Mouse (Mus musculus) lung, postnatal 10 days (tissue): Measurements from ENCODE around the gene Ttll10.

Source experiments
- DNase-seq: peaks from one replicate; pipeline ENCODE4 v3.0.0; 2021

Ttll10 gene

DNA sequence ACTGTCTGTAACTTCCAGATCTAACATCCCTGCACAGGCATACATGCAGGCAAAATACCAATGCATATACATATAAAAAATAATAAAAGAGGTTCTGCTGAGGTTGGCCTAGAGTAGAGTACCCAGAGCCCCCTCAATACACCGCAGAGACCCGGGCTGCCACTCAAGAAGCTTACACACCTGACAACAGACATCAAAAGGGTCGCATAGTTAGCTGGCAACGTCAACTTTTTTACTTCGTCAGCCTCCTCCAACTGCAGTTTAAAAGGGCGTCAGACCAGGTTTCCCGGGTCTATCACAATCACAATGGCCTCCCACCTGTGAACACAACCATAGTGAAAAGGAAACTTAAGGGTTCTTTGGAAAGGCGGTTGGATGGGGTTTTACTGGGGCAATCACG, 35.7 kb downstream of the Ttll10 start:
- no peak for DNase-seq

DNA sequence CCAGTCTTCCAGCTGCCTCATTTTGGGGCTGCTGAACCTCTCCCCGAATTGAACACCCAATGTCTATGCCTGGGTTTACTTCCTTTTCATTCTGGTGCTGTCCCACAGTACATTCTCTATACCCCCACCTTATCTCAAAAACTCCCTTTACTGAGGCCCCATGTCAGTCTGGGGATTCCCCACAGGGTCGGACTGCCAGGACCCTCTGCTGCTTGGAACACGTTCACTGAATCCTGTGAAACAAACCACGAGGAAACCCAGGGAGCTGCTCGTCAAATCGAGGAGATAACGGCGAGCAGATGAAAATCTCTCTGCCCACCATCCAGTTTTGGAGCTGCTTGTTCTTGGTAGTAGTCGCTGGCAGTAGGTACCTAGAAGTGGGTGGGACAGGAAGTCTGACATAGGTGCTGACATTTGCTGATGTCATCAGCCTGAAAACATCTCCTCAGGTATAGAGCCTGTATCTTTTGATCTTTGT, 37.2 kb downstream of the Ttll10 start:
- DNase-seq = no peak

DNA sequence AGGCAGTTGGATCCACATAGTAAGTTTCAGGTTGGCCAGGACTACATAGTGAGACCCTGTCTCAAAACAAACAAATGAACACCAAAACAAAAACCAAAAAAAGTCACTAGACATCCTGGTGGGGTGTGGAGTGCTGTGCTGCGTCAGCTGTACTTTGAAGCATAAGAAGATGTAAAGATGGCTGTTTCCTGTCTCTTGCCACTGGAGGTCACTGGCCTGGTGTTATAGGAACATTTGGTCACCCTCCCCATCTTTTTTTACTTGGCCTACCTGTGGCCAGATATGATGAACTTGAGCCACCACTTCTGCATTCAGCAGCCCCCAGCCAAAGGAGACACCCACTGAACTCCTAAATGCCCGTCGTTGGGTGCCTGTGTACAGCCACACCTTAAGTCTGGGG, 37.8 kb downstream of the Ttll10 start:
- DNase-seq = no peak

DNA sequence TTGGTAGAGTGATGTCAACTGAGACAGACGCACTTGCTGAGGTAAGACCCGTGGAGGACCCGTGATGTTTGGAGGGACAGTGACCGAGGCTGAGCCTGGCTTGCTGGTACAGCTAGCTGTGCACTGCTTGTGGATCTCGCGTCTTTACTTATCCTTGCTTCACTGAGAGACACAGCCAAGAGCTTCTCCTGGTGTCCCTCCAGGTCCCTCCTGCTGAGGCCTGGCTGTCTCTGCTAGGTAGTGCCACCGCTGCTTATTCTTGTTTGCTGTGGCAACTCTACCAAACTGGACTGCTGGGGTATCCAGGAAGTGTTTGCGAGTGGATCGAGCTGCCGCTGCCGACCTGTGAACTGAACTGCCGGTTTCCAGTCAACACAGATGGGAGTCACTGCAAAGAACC, 39.4 kb downstream of the Ttll10 start:
- no peak for DNase-seq

DNA sequence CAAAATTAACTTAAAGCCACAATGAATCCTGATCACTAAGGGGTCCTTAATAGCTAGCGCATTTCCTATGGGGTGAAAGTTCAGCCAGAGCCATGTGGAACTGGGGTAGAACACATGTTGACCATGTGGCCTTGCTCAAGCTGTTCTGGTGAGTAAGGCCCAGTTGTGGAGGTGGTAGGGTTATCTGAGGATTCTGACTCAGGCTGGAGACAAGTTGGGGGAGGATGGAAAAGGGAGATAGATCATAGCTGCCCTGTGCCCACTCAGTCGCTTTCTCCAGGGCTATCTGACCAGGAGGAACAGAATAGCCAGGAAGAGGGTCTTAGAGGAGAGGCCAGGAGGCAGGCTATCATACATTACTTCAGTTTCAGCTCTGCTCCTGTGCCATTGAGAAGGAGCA, 44.8 kb downstream of the Ttll10 start:
- no peak for DNase-seq

DNA sequence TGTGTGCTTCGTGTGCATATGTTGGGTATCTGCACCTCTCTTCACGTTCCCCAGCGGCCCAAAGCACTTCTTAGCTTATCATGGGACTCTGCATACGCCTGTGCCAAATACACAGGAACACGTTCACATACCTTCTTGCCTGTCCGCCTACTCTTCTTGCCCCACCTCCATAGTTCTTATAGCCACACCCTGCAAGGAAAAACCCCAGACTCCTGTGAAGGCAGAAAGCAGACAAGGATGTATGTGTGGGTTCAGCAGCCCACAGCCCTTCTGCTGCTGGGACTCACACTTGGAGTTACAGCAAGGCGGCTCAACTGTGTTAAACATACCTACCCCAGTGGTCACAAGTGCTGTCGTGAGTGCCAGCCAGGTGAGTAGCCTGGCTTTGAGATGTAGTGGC, 45.6 kb downstream of the Ttll10 start, which contains the start of gene Tnfrsf4:
Gene Tnfrsf4 (plus strand): TSS at position 207 of the 400 bp plus-strand sequence.
- DNase-seq = no peak

DNA sequence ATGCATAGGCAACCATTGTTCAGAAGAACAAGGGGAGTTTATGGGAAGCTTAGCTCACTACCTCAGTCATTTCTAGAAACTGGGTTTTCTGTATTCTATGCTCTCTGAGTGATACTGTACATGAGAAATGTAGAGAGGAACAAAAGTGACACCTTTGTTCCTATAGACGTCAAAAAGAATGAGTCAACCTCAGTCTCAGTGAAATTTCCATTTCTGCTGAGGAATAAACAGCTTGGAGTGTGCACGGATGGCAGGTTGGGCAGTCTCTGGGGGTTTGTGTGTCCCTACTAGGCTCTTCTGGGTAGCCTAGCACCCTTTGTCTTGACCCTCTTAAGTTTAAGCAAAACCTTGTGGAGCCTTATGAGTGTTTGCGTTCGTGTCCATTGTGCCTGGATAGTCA, 50.8 kb downstream of the Ttll10 start:
- DNase-seq = no peak

DNA sequence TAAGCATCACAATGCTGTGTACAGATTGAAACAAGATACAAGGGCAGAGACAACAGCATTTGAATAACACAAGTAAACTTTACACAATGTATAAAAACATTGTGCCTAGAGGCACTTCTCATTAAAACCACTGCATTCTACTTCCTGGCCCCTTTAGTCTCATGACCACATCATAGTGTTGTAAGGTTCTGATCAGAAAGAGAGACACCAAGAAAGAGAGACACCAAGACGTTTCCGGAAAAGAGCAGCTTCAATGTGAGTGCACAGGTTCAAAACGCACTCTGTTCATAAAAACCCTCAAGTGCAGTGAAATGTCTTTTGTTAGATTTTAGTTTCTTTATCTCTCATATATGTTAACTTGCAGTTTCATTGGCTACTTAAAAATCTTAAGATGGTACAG, 55.1 kb downstream of the Ttll10 start:
- DNase-seq = no peak

DNA sequence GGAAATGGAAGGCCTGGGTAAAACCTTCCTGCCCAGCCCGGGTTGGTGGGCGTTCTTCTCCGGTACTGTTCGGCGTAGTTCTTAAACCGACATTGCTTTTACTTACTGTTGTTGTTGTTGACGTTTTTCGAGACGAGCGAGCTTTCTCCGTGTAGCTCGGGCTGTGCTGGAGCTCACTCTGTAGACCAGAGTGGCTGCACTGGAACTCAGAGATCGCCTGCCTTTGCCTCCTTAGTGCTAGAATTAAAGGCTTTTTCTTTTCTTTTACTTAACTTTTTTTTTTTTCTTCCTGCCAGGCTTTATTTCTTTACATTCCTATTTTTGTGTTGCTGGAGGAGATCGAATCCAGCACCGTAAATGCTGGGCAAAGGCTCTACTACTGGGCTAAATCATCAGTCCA, 65.6 kb downstream of the Ttll10 start:
- DNase-seq = no peak

DNA sequence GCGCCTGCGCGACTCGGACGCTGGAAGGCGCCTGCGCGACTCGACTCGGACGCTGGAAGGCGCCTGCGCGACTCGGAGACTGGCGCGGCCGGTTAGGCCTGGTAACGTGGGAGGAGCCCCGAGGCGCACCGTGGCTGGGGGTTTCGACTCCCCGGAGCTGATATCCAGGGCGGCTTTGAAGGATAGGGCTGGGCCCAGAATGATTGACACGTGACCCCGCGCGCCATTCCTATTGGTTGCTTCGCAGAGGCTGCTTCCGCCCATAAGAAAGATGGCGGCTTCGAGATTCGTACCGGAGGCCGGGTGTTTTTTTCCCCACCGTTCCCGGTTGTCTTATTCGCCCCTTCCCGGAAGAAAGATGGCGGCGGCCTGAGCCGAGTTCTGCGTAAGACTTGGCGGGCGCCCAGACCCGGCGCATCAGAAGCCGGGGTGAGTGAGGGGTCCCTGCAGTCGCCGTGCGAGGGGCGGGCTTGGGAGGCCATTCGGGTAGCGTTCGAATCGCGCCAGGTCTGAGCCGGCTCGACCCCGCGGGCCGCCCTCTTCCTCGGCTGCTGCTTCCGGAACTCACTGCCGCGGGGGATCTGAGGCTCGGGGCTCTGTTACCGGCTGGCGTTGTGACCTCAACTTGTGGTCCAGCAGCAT, 66.2 kb downstream of the Ttll10 start:
- peak; percentile 96 for DNase-seq

DNA sequence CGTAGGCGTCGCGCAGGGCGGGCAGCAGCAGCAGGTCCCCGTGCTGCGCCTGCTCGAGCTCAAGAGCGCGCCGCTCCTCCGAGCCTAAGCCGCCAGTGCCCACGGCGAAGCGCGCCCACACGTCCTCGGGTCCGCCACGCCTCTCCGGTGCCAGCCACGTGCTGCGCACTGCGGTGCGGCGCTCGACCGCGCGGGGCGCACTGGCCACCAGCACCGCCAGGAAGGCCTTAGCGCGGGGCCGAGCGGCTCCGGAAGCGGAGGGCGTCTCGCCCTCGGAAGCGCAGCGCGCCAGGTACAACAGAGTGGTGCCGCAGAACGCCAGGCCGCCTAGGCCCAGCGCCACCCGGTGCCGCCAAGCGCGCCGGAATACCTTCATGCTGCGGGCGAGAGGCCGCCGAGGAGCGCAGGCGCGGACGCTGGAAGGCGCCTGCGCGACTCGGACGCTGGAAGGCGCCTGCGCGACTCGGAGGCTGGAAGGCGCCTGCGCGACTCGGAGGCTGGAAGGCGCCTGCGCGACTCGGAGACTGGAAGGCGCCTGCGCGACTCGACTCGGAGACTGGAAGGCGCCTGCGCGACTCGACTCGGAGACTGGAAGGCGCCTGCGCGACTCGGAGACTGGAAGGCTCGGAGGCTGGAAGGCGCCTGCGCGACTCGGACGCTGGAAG, 66.8 kb downstream of the Ttll10 start, which contains the start of the genes B3galt6 and Sdf4:
Gene B3galt6 (minus strand): TSS at position 409 of the 665 bp plus-strand sequence.
Gene Sdf4 (plus strand): TSS at position 632 of the 665 bp plus-strand sequence.
- DNase-seq = peak; percentile 89

DNA sequence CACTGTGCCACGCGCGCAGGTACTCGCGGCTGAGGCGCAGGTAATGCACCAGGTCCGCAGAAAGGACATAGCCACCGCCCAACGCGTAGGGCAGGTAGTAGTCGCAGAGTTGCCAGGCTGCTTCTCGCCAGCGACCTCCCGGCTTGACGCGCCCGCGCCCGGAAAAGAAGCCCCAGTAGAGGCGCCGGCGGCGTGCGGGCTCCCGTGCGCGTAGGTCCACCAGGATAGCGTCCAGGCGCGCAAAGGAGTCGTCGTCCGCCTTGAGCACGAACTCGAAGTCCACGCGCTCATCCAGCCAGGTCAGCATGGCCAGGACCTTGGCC, 67.3 kb downstream of the Ttll10 start:
- DNase-seq = no peak

DNA sequence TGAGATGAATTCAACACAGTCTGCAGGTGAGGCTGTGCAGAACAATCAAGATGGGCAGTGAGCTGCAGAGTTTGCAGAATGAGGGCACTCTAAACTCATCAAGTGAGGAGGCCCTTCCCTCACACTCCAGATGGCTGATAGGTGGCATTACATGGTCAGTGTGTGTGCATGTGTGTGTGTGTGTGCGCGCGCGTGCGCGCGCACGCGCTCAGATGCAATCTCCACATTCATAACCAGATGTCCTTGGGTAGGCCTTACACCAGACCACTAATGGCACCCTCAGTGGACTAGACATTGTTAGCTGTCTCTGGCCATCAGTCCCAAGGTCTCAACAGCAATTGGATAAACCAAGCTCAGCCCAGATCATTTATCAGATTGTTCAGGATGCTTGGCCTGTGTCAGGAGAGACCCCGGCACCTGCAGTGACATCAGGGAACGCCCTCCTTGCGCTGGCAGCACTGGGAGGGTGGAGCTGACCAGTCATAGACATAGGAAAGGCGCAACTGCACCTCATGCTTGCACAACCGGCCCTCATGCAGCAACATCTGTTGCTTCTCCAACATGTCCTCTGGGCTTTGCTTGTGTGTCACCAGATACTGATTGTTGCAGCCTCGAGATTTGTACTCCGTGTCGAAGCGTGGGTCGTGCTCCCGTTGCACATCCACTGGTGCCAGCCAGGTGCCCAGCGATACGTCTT, 67.9 kb downstream of the Ttll10 start:
- DNase-seq = peak; percentile 25
